In genomic region chr9:90162243-90162925, GRCm38 (mm10) we compare ENCODE assay signal across 9 mouse cellular contexts. TPM values are rescaled to one million over a fixed set of nuclear protein-coding genes. Genes with fewer than 3 reads are reported as not detected.
DNase-seq lines count a peak whose midpoint lies in the region; ATAC-seq and TF ChIP-seq lines count a peak whose summit lies in the region.
"Had no signal": no experiment of that assay in that cellular context is flagged by ENCODE, and none has a peak within 500 bp of the region (broad histone marks: within the 10 kb centered on the region; RNA-seq: fewer than 3 reads in every experiment).

No protein-coding gene starts in this region.

- peak; percentile 80; the same call in 1 of the 2 replicates for ATAC-seq in embryonic facial prominence, embryonic 12.5 days (ENCODE audit: insufficient number of reproducible peaks, insufficient read depth, low FRiP score, low TSS enrichment)
- peak; percentile 84 for ATAC-seq in heart, embryonic 15.5 days (replicated peaks; ENCODE audit: insufficient number of reproducible peaks, insufficient read depth, low FRiP score, low read depth)

- peak overlapping the region; percentile 86 for H3K4me2 ChIP-seq in embryonic facial prominence, embryonic 12.5 days (replicated peaks)
- peak overlapping the region; percentile 99 for H3K4me2 ChIP-seq in heart, embryonic 15.5 days

- DNase-seq in layer of hippocampus, adult 2 months (ENCODE audit: low spot score in 2 of 2): no peak
- no peak for DNase-seq in layer of hippocampus, postnatal 36 days
- peak; percentile 89 for DNase-seq in kidney, postnatal 10 days
- peak; percentile 81 to 90 for DNase-seq in lung, postnatal 4 days
- DNase-seq in spleen, adult 2 months (ENCODE audit: low read depth in 1 of 2, low spot score in 2 of 2): peak in 1 of 2 experiments; percentile 30
- no peak for DNase-seq in layer of hippocampus, adult 18-20 months (ENCODE audit: low spot score in 2 of 2)

- peak; percentile 60 for TF ChIP-seq CTCF in layer of hippocampus, adult 2 months (conservative IDR thresholded peaks at IDR 0.05)
- TF ChIP-seq CTCF in spleen, adult 2 months (IDR thresholded peaks at IDR 0.05; ENCODE audit: extremely low read depth, insufficient read depth, insufficient read length, insufficient replicate concordance): peak; percentile 9; the same call in 1 of the 2 replicates

- peak overlapping the region; percentile 70 for H3K4me3 ChIP-seq in layer of hippocampus, adult 2 months
- peak overlapping the region; percentile 81 for H3K4me3 ChIP-seq in embryonic facial prominence, embryonic 12.5 days
- H3K4me3 ChIP-seq in heart, embryonic 15.5 days: peak overlapping the region; percentile 76
- H3K4me3 ChIP-seq in spleen, adult 2 months (ENCODE audit: extremely low read depth, insufficient read depth, insufficient read length): peak overlapping the region; percentile 21

- no peak for TF ChIP-seq POLR2A in spleen, adult 2 months (IDR thresholded peaks at IDR 0.05; ENCODE audit: low read depth, low read length)

- no peaks in the 10 kb centered on the region for H3K36me3 ChIP-seq in embryonic facial prominence, embryonic 12.5 days
- H3K36me3 ChIP-seq in heart, embryonic 15.5 days: no peaks in the 10 kb centered on the region
- H3K36me3 ChIP-seq in spleen, adult 2 months (ENCODE audit: control insufficient read depth, insufficient read depth, low read length): no peaks in the 10 kb centered on the region
- H3K36me3 ChIP-seq: G1E had no signal

- no peaks in the 10 kb centered on the region for H3K27me3 ChIP-seq in embryonic facial prominence, embryonic 12.5 days
- H3K27me3 ChIP-seq in heart, embryonic 15.5 days: no peaks in the 10 kb centered on the region
- peaks cover 3% of the 10 kb centered on the region; the same call in 1 of the 2 replicates for H3K27me3 ChIP-seq in spleen, adult 2 months (ENCODE audit: control insufficient read depth, insufficient read depth, low read length)

- peak overlapping the region; percentile 82 for H3K9ac ChIP-seq in embryonic facial prominence, embryonic 12.5 days
- peak overlapping the region; percentile 66 for H3K9ac ChIP-seq in heart, embryonic 15.5 days

- no peak overlapping the region for H3K27ac ChIP-seq in layer of hippocampus, adult 2 months
- H3K27ac ChIP-seq in embryonic facial prominence, embryonic 12.5 days: peak overlapping the region; percentile 70; the same call in 1 of the 2 replicates
- H3K27ac ChIP-seq in heart, embryonic 15.5 days: peak overlapping the region; percentile 65
- H3K27ac ChIP-seq in spleen, adult 2 months (ENCODE audit: insufficient read depth, low read length): no peak overlapping the region

- H3K4me1 ChIP-seq in embryonic facial prominence, embryonic 12.5 days: peaks cover 11% of the 10 kb centered on the region; the same call in 1 of the 2 replicates
- H3K4me1 ChIP-seq in heart, embryonic 15.5 days (replicated peaks): peaks cover 31% of the 10 kb centered on the region
- H3K4me1 ChIP-seq in spleen, adult 2 months (ENCODE audit: control insufficient read depth, insufficient read depth, insufficient read length): no peaks in the 10 kb centered on the region

- no peaks in the 10 kb centered on the region for H3K9me3 ChIP-seq in embryonic facial prominence, embryonic 12.5 days
- no peaks in the 10 kb centered on the region for H3K9me3 ChIP-seq in heart, embryonic 15.5 days (replicated peaks)

- 15% methylated on average over 16 of the region's 29 CpGs for WGBS in embryonic facial prominence, embryonic 12.5 days
- 9% methylated on average over 25 of the region's 29 CpGs for WGBS in heart, embryonic 15.5 days
- WGBS in spleen, adult 2 months: 12% methylated on average over 29 of the region's 29 CpGs

RNA-seq across cellular contexts. Expression of gene Adamts7, which starts 0.5 kb away (rescaled TPM):
- total RNA-seq in layer of hippocampus, adult 2 months (2021): under 1 TPM; 0.59 to 0.97 TPM
- total RNA-seq in layer of hippocampus, postnatal 36 days (2021): under 1 TPM; 0.20 to 0.80 TPM
- polyA plus RNA-seq in embryonic facial prominence, embryonic 12.5 days (2016; fragmentation: Nextera tagmentation; extraction: Ambion mirVana): 26.0 and 26.6 TPM in 2 replicates
- 8.9 and 11.3 TPM in 2 replicates for polyA plus RNA-seq in heart, embryonic 15.5 days (2015; fragmentation: Nextera tagmentation; extraction: Ambion mirVana)
- 3.5 and 4.6 TPM in 2 replicates for polyA plus RNA-seq in spleen, adult 2 months (2012; rRNA removed)
- under 1 TPM; 0.32 to 0.36 TPM for total RNA-seq in layer of hippocampus, adult 18-20 months (2021)
- total RNA-seq: G1E had no signal
- polyA plus RNA-seq: G1E had no signal

RNA-seq across cellular contexts. Expression of gene Morf4l1, which starts 47.8 kb away (rescaled TPM):
- 100 to 1,000 TPM; 429 to 442 TPM for total RNA-seq in layer of hippocampus, adult 2 months (2021)
- total RNA-seq in layer of hippocampus, postnatal 36 days (2021): 100 to 1,000 TPM; 422 to 449 TPM
- polyA plus RNA-seq in embryonic facial prominence, embryonic 12.5 days (2016; fragmentation: Nextera tagmentation; extraction: Ambion mirVana): 505 and 527 TPM in 2 replicates
- 298 and 299 TPM in 2 replicates for polyA plus RNA-seq in heart, embryonic 15.5 days (2015; fragmentation: Nextera tagmentation; extraction: Ambion mirVana)
- polyA plus RNA-seq in spleen, adult 2 months (2012; rRNA removed): 46.2 and 48.1 TPM in 2 replicates
- 100 to 1,000 TPM; 441 to 446 TPM for total RNA-seq in layer of hippocampus, adult 18-20 months (2021)

Comparison
In these comparisons a context has a peak if more than half of its experiments do, and no peak if none do; other contexts are left out.
1. DNase-seq: peak in kidney, postnatal 10 days (single experiment) and lung, postnatal 4 days (2 of 2); none in layer of hippocampus, adult 2 months (0 of 2), layer of hippocampus, postnatal 36 days (0 of 2) and layer of hippocampus, adult 18-20 months (0 of 2).
2. H3K27ac ChIP-seq: peak in embryonic facial prominence, embryonic 12.5 days (single experiment) and heart, embryonic 15.5 days (single experiment); none in layer of hippocampus, adult 2 months (single experiment) and spleen, adult 2 months (single experiment).
3. H3K4me3 ChIP-seq: peak in every context shown above with its lines; median percentile 81 in embryonic facial prominence, embryonic 12.5 days; 76 in heart, embryonic 15.5 days; 70 in layer of hippocampus, adult 2 months; 21 in spleen, adult 2 months.